Mouse (Mus musculus) MEL (cell line): Measurements from ENCODE around the gene Tmem267.

Source experiments
- CHD1 ChIP-seq: IDR thresholded peaks from 2 replicates; pipeline ENCODE4 v1.6.1; 2012; ENCODE audit warnings: low read depth, mild to moderate bottlenecking, inconsistent platforms, low read length, improper control_type of control experiment
- EP300 ChIP-seq, 2 experiments: IDR thresholded peaks; 2 replicates each; pipeline ENCODE4 v1.6.1; 2011; ENCODE audit warnings: improper control_type of control experiment in 2 of 2, low read length in 2 of 2, low read depth in 1 of 2, mild to moderate bottlenecking in 1 of 2
- ZNF384 ChIP-seq: IDR thresholded peaks from 2 replicates; pipeline ENCODE4 v1.6.1; 2012; ENCODE audit warnings: low read depth, mild to moderate bottlenecking, inconsistent platforms, low read length, improper control_type of control experiment

DNA sequence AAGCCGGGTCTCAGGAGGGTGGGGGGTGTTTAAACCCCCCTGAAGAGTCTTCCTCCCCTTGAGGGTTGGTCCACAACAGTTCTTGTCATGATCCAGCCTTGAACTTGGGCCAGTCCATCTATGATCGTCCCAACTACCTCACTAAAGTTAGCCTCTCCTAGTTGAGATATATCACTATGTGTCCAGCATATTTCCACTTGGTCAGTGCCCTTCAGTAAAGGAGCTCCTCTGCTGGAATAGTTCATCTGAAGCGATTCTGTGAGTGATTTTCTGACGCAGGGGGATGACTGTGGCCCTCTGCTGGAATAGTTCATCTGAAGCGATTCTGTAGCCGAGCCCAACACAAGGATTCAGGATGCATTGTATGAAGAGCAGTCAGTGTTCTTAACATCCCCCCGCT, 485 bp upstream of the Tmem267 start:
- TF ChIP-seq CHD1 (no peak), ZNF384 (no peak), EP300 (IDR thresholded peaks at IDR 0.05; ENCODE audit: low read depth in 1 of 2, low read length in 2 of 2) (no peak)
